Mouse (Mus musculus): ENCODE measurements around the gene Olfr963. TPM values are rescaled to one million over a fixed set of nuclear protein-coding genes. Genes with fewer than 3 reads are reported as not detected.
"Not testable (repeated sequence)": the region's sequence is repeated elsewhere in the genome, so short reads cannot be mapped to it uniquely, and the experiment has no call there.

The Olfr963 gene
- polyA plus RNA-seq, 1 experiment from 2014 or later = not detected

GRCm38 (mm10) chr9:39647382-39647781 lies 19.6 kb upstream of the Olfr963 start:
- no peak for DNase-seq
- H3K9me3 ChIP-seq (ENCODE audit: low read depth, low read length) = no peaks in the 10 kb centered on the region
- H3K27ac ChIP-seq (ENCODE audit: low read depth) = no peak overlapping the region
- no peaks in the 10 kb centered on the region for H3K27me3 ChIP-seq (ENCODE audit: insufficient read depth, low read length)
- no peak for ATAC-seq (ENCODE audit: insufficient read depth)
- WGBS = 73% methylated on average over 4 of the region's 4 CpGs
- H3K9ac ChIP-seq = no peak overlapping the region
- H3K4me1 ChIP-seq (ENCODE audit: insufficient read depth) = no peaks in the 10 kb centered on the region
- no peak overlapping the region for H3K4me2 ChIP-seq
- H3K4me3 ChIP-seq (ENCODE audit: low read depth, low read length) = no peak overlapping the region
- no peak for TF ChIP-seq CTCF (IDR thresholded peaks at IDR 0.05; ENCODE audit: low read depth)
- no peaks in the 10 kb centered on the region for H3K36me3 ChIP-seq (ENCODE audit: insufficient read depth)

GRCm38 (mm10) chr9:39654756-39655396 lies 12.1 kb upstream of the Olfr963 start:
- 61% methylated on average over 6 of the region's 6 CpGs for WGBS
- Histone ChIP-seq H3K9ac (no peak overlapping the region), H3K27me3 (ENCODE audit: insufficient read depth, low read length) (no peaks in the 10 kb centered on the region), H3K27ac (ENCODE audit: low read depth) (no peak overlapping the region), H3K9me3 (ENCODE audit: low read depth, low read length) (no peaks in the 10 kb centered on the region), H3K36me3 (ENCODE audit: insufficient read depth) (no peaks in the 10 kb centered on the region), H3K4me1 (ENCODE audit: insufficient read depth) (no peaks in the 10 kb centered on the region), H3K4me3 (ENCODE audit: low read depth, low read length) (no peak overlapping the region), H3K4me2 (no peak overlapping the region)
- ATAC-seq (ENCODE audit: insufficient read depth) (no peak), DNase-seq (no peak)
- TF ChIP-seq CTCF (IDR thresholded peaks at IDR 0.05; ENCODE audit: low read depth) = no peak

GRCm38 (mm10) chr9:39669723-39670122 lies 2.7 kb downstream of the Olfr963 start:
- DNase-seq (no peak), ATAC-seq (ENCODE audit: insufficient read depth) (no peak)
- H3K27me3 ChIP-seq (ENCODE audit: insufficient read depth, low read length) = no peaks in the 10 kb centered on the region
- H3K4me2 ChIP-seq = no peak overlapping the region
- H3K9ac ChIP-seq = no peak overlapping the region
- H3K4me3 ChIP-seq (ENCODE audit: low read depth, low read length) = no peak overlapping the region
- no peaks in the 10 kb centered on the region for H3K36me3 ChIP-seq (ENCODE audit: insufficient read depth)
- H3K9me3 ChIP-seq (ENCODE audit: low read depth, low read length) = no peaks in the 10 kb centered on the region
- 61% methylated on average over 2 of the region's 2 CpGs for WGBS
- no peaks in the 10 kb centered on the region for H3K4me1 ChIP-seq (ENCODE audit: insufficient read depth)
- H3K27ac ChIP-seq (ENCODE audit: low read depth) = no peak overlapping the region
- no peak for TF ChIP-seq CTCF (IDR thresholded peaks at IDR 0.05; ENCODE audit: low read depth)

GRCm38 (mm10) chr9:39674820-39675219 lies 7.8 kb downstream of the Olfr963 start:
- H3K4me2 ChIP-seq = no peak overlapping the region
- DNase-seq (no peak), ATAC-seq (ENCODE audit: insufficient read depth) (no peak)
- no peaks in the 10 kb centered on the region for H3K36me3 ChIP-seq (ENCODE audit: insufficient read depth)
- H3K27me3 ChIP-seq (ENCODE audit: insufficient read depth, low read length) = no peaks in the 10 kb centered on the region
- H3K9ac ChIP-seq = no peak overlapping the region
- H3K4me1 ChIP-seq (ENCODE audit: insufficient read depth) = no peaks in the 10 kb centered on the region
- H3K4me3 ChIP-seq (ENCODE audit: low read depth, low read length) = no peak overlapping the region
- WGBS = 75% methylated on average over 2 of the region's 2 CpGs
- no peak for TF ChIP-seq CTCF (IDR thresholded peaks at IDR 0.05; ENCODE audit: low read depth)
- H3K27ac ChIP-seq (ENCODE audit: low read depth) = no peak overlapping the region
- no peaks in the 10 kb centered on the region for H3K9me3 ChIP-seq (ENCODE audit: low read depth, low read length)

GRCm38 (mm10) chr9:39678557-39678956 lies 11.6 kb downstream of the Olfr963 start:
- no peaks in the 10 kb centered on the region for H3K4me1 ChIP-seq (ENCODE audit: insufficient read depth)
- DNase-seq (no peak), ATAC-seq (ENCODE audit: insufficient read depth) (no peak)
- H3K9me3 ChIP-seq (ENCODE audit: low read depth, low read length) = no peaks in the 10 kb centered on the region
- no peak overlapping the region for H3K27ac ChIP-seq (ENCODE audit: low read depth)
- H3K36me3 ChIP-seq (ENCODE audit: insufficient read depth) = no peaks in the 10 kb centered on the region
- no peak overlapping the region for H3K4me2 ChIP-seq
- WGBS = 86% methylated on average over 2 of the region's 2 CpGs
- no peak overlapping the region for H3K9ac ChIP-seq
- TF ChIP-seq CTCF (IDR thresholded peaks at IDR 0.05; ENCODE audit: low read depth) = no peak
- no peak overlapping the region for H3K4me3 ChIP-seq (ENCODE audit: low read depth, low read length)
- H3K27me3 ChIP-seq (ENCODE audit: insufficient read depth, low read length) = no peaks in the 10 kb centered on the region

- H3K4me1 ChIP-seq (ENCODE audit: insufficient read depth) = no peaks in the 10 kb centered on the region
- H3K4me3 ChIP-seq (ENCODE audit: low read depth, low read length) = no peak overlapping the region
- WGBS = 61% methylated on average over 2 of the region's 2 CpGs
- no peak for ATAC-seq (ENCODE audit: insufficient read depth)
- no peak overlapping the region for H3K27ac ChIP-seq (ENCODE audit: low read depth)
- TF ChIP-seq CTCF (IDR thresholded peaks at IDR 0.05; ENCODE audit: low read depth) = no peak
- no peaks in the 10 kb centered on the region for H3K27me3 ChIP-seq (ENCODE audit: insufficient read depth, low read length)
- H3K9me3 ChIP-seq (ENCODE audit: low read depth, low read length) = no peaks in the 10 kb centered on the region
- H3K36me3 ChIP-seq (ENCODE audit: insufficient read depth) = no peaks in the 10 kb centered on the region
- DNase-seq = no peak
- no peak overlapping the region for H3K4me2 ChIP-seq
- H3K9ac ChIP-seq = no peak overlapping the region
These were observed 12.3 kb downstream of the Olfr963 start for GRCm38 (mm10) chr9:39679280-39679679.

GRCm38 (mm10) chr9:39701123-39701522 lies 34.1 kb downstream of the Olfr963 start:
- not testable (repeated sequence) for H3K4me3 ChIP-seq (ENCODE audit: low read depth, low read length); H3K9me3 ChIP-seq (ENCODE audit: low read depth, low read length); DNase-seq; H3K9ac ChIP-seq; H3K4me2 ChIP-seq; ATAC-seq (ENCODE audit: insufficient read depth); H3K27me3 ChIP-seq (ENCODE audit: insufficient read depth, low read length); H3K36me3 ChIP-seq (ENCODE audit: insufficient read depth); H3K27ac ChIP-seq (ENCODE audit: low read depth); H3K4me1 ChIP-seq (ENCODE audit: insufficient read depth)
- 87% methylated on average over 6 of the region's 8 CpGs for WGBS

GRCm38 (mm10) chr9:39707017-39707416 lies 40.0 kb downstream of the Olfr963 start, which contains the start of gene Olfr149:
Gene Olfr149 (minus strand): TSS chr9:39707117.
- no peak for TF ChIP-seq CTCF (IDR thresholded peaks at IDR 0.05; ENCODE audit: low read depth)
- no peaks in the 10 kb centered on the region for H3K4me1 ChIP-seq (ENCODE audit: insufficient read depth)

More at GRCm38 (mm10) chr9:39707017-39707416, 40.0 kb downstream of the Olfr963 start, which contains the start of gene Olfr149:
- Histone ChIP-seq H3K9me3 (ENCODE audit: low read depth, low read length) (no peaks in the 10 kb centered on the region), H3K9ac (no peak within 1 kb of the TSS), H3K27ac (ENCODE audit: low read depth) (no peak within 1 kb of the TSS), H3K36me3 (ENCODE audit: insufficient read depth) (no peaks in the 10 kb centered on the region), H3K4me3 (ENCODE audit: low read depth, low read length) (no peak within 1 kb of the TSS), H3K4me2 (no peak within 1 kb of the TSS), H3K27me3 (ENCODE audit: insufficient read depth, low read length) (no peaks in the 10 kb centered on the region)
- DNase-seq = no peak
- no peak for ATAC-seq (ENCODE audit: insufficient read depth)
